Mouse (Mus musculus) midbrain, embryonic 13.5 days (tissue): ENCODE results near the gene Pak6. TPM values are rescaled to one million over a fixed set of nuclear protein-coding genes. Genes with fewer than 3 reads are reported as not detected.

Experiments
- ATAC-seq: fragments of 200-750 bp; cut with Nextera tagmentation; 2 replicates; pipeline ENCODE4 v1.8.0; 2017; ENCODE audit warnings: mild to moderate bottlenecking, moderate TSS enrichment, moderate library complexity
- H3K27ac ChIP-seq: fragments of 300-500 bp; sonication (generic); 2 replicates; pipeline ENCODE4 v1.5.1; 2015; ENCODE audit warnings: inconsistent platforms, mild to moderate bottlenecking, moderate library complexity
- H3K27me3 ChIP-seq: fragments of 300-500 bp; sonication (generic); 2 replicates; pipeline ENCODE4 v1.6.1; 2015; ENCODE audit warnings: mild to moderate bottlenecking, inconsistent platforms
- H3K36me3 ChIP-seq: fragments of 300-500 bp; sonication (generic); 2 replicates; pipeline ENCODE4 v1.6.1; 2015; ENCODE audit warnings: mild to moderate bottlenecking, inconsistent platforms
- H3K4me1 ChIP-seq: fragments of 300-500 bp; sonication (generic); replicated peaks from 2 replicates; pipeline ENCODE4 v1.6.1; 2015; ENCODE audit warnings: inconsistent platforms
- H3K4me2 ChIP-seq: fragments of 300-500 bp; sonication (generic); replicated peaks from 2 replicates; pipeline ENCODE4 v1.6.1; 2015; ENCODE audit warnings: moderate library complexity, mild to moderate bottlenecking, inconsistent platforms
- H3K4me3 ChIP-seq: fragments of 300-500 bp; sonication (generic); replicated peaks from 2 replicates; pipeline ENCODE4 v1.5.1; 2015; ENCODE audit warnings: mild to moderate bottlenecking, inconsistent platforms
- H3K9ac ChIP-seq: fragments of 300-500 bp; sonication (generic); replicated peaks from 2 replicates; pipeline ENCODE4 v1.6.1; 2015; ENCODE audit warnings: mild to moderate bottlenecking, inconsistent platforms
- H3K9me3 ChIP-seq: fragments of 300-500 bp; sonication (generic); 2 replicates; pipeline ENCODE4 v1.6.1; 2016; ENCODE audit warnings: mild to moderate bottlenecking, inconsistent platforms
- WGBS: fragments of 180-500 bp; shearing (Covaris S2); methylation state at CpG from one replicate; pipeline ENCODE4 v1.1.7; 2015; 5-methylcytosine and 5-hydroxymethylcytosine counted together
- polyA plus RNA-seq: library from polyadenylated mRNA; unstranded; fragments of >200 nt; fragmentation: Nextera tagmentation; extraction: Ambion mirVana; gene quantifications from 2 replicates; pipeline ENCODE4 v1.2.1, GENCODE M21; 2015

Gene Pak6
- 20.1 and 21.1 TPM in 2 replicates for polyA plus RNA-seq

GRCm38 (mm10) chr2:118662902-118663803, at the start of gene Pak6:
Gene Pak6 (plus strand): TSS chr2:118663303.
- ATAC-seq: peak; percentile 63
- peak within 1 kb of the TSS; percentile 81 for H3K9ac ChIP-seq
- peaks cover 56% of the 10 kb centered on the region for H3K4me1 ChIP-seq

DNA sequence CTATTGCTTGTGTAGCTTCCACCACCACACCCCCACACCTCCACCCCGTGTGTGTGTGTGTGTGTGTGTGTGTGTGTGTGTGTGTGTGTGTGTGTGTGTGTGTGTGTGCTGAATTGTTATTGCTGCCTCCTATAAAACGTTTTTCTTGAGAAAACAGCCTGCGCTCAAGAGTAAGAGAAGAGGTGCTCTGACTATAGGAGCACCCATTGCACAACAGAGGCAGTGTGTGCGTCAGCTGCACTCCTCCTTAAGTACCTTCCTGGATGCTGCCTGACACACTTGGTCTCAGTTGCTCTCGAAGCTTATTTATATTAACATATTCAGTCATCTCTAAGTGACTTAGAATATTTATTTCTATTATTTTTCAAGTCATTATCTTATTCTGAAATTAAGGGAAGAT, 45.1 kb upstream of the Pak6 start:
- no peak for ATAC-seq
- H3K27ac ChIP-seq: no peak overlapping the region
- peaks cover 66% of the 10 kb centered on the region for H3K36me3 ChIP-seq
- no peaks in the 10 kb centered on the region for H3K9me3 ChIP-seq
- no peak overlapping the region for H3K4me3 ChIP-seq
- no peaks in the 10 kb centered on the region for H3K4me1 ChIP-seq
- H3K9ac ChIP-seq: no peak overlapping the region
- H3K27me3 ChIP-seq: no peaks in the 10 kb centered on the region
- H3K4me2 ChIP-seq: no peak overlapping the region
- 96% methylated on average over 5 of the region's 5 CpGs for WGBS

More at GRCm38 (mm10) chr2:118662902-118663803, at the start of gene Pak6:
- WGBS: 2% methylated on average over 37 of the region's 37 CpGs
- H3K4me3 ChIP-seq: peak within 1 kb of the TSS; percentile 56
- H3K4me2 ChIP-seq: peak within 1 kb of the TSS; percentile 83
- H3K9me3 ChIP-seq: no peaks in the 10 kb centered on the region
- peaks cover 16% of the 10 kb centered on the region; the same call in 1 of the 2 replicates for H3K27me3 ChIP-seq
- H3K27ac ChIP-seq: peak within 1 kb of the TSS; percentile 64
- no peaks in the 10 kb centered on the region for H3K36me3 ChIP-seq

- Histone ChIP-seq H3K9ac (no peak overlapping the region), H3K9me3 (no peaks in the 10 kb centered on the region), H3K4me1 (no peaks in the 10 kb centered on the region), H3K4me3 (no peak overlapping the region), H3K36me3 (peaks cover 57% of the 10 kb centered on the region), H3K4me2 (no peak overlapping the region), H3K27ac (no peak overlapping the region), H3K27me3 (no peaks in the 10 kb centered on the region)
- 73% methylated on average over 2 of the region's 2 CpGs for WGBS
- ATAC-seq: no peak
Measured at GRCm38 (mm10) chr2:118620101-118620500, 43.0 kb upstream of the Pak6 start.

DNA sequence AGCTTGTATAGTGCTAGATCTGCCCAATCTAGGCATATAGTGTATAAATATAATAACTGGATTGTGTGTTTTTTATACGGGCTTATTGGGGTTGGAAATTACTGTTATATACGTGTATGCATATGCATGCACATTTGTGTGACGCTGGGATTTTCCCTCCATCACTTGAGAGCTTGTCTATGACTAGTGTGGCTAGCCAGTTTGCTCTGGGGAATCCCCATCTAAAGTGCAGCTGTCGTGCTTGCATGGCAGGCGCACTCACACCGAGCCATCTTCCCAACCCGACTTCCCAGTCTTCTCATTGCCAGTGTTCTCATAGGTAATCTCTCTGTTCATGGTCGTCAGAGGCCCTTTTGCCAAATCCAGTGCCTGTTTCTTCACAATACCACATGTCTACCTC, 42.5 kb upstream of the Pak6 start:
- Histone ChIP-seq H3K4me1 (no peaks in the 10 kb centered on the region), H3K9ac (no peak overlapping the region), H3K27me3 (no peaks in the 10 kb centered on the region), H3K4me2 (no peak overlapping the region), H3K4me3 (no peak overlapping the region), H3K36me3 (peaks cover 51% of the 10 kb centered on the region), H3K27ac (no peak overlapping the region), H3K9me3 (no peaks in the 10 kb centered on the region)
- no peak for ATAC-seq
- WGBS: 87% methylated on average over 8 of the region's 8 CpGs

GRCm38 (mm10) chr2:118629276-118629675, 33.8 kb upstream of the Pak6 start:
- H3K36me3 ChIP-seq: peaks cover 34% of the 10 kb centered on the region
- no peak overlapping the region for H3K9ac ChIP-seq
- WGBS: 94% methylated on average over 6 of the region's 6 CpGs
- H3K4me3 ChIP-seq: no peak overlapping the region
- H3K9me3 ChIP-seq: no peaks in the 10 kb centered on the region
- no peak for ATAC-seq
- H3K4me2 ChIP-seq: no peak overlapping the region
- H3K4me1 ChIP-seq: no peaks in the 10 kb centered on the region
- H3K27ac ChIP-seq: no peak overlapping the region
- no peaks in the 10 kb centered on the region for H3K27me3 ChIP-seq

- Histone ChIP-seq H3K36me3 (peaks cover 38% of the 10 kb centered on the region), H3K27me3 (no peaks in the 10 kb centered on the region), H3K9me3 (no peaks in the 10 kb centered on the region), H3K4me1 (no peaks in the 10 kb centered on the region), H3K4me2 (no peak overlapping the region), H3K27ac (no peak overlapping the region), H3K9ac (no peak overlapping the region), H3K4me3 (no peak overlapping the region)
- WGBS: 43% methylated on average over 5 of the region's 5 CpGs
- ATAC-seq: no peak
Measured at GRCm38 (mm10) chr2:118633441-118633840, 29.7 kb upstream of the Pak6 start.

DNA sequence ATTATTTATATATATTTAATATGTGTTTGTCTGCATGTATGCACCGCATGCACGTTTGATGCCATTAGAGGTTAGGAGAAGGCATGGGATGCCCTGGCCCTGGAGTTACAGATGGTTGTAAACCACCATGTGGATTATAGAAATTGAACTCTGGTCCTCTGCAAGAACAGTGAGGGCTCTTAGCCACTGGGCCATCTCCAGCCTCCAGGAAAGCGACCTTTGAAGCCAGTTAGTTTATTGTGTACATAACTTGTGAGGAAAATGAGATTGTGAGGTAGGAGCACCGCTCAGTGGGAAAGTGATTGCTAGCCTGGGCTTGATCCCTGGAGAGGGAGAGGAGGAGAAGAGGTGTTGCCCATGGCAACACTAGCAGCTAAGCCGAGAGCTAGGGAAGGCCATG, 25.8 kb upstream of the Pak6 start:
- ATAC-seq: no peak
- no peaks in the 10 kb centered on the region for H3K4me1 ChIP-seq
- peaks cover 39% of the 10 kb centered on the region for H3K36me3 ChIP-seq
- H3K9me3 ChIP-seq: no peaks in the 10 kb centered on the region
- H3K9ac ChIP-seq: no peak overlapping the region
- H3K27ac ChIP-seq: no peak overlapping the region
- WGBS: 69% methylated on average over 5 of the region's 5 CpGs
- no peak overlapping the region for H3K4me2 ChIP-seq
- H3K27me3 ChIP-seq: no peaks in the 10 kb centered on the region
- no peak overlapping the region for H3K4me3 ChIP-seq

DNA sequence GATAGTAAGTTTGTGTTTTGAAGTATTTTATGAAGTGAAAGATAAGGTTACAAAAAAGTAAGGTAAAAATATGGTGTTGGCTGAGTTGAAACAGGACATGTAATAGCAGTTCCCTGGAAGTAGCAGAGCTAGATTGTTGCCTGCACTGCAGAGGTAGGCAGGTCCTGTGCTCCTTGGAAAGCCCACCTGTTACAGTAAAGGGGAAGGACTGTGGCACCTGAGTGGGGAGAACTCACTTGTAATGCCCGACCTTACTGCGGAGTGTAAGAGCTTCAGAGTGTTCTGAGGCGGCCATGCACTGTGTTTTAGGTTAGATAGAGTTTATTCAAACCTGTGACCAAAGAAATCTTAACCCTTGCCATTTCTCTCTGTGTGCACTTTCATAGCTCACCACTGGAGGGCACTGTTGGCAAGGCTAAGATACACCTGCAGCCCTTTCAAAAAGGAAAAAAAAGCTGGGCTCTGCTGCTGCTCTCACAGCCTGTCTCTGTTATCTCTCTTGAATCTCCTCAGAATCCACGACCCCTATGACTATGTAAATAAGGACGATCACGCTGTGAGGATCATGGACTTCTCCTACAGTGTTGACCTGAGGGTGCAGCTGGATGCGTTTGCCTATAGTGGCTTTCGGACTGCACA, 25.1 kb upstream of the Pak6 start:
- Histone ChIP-seq H3K4me1 (no peaks in the 10 kb centered on the region), H3K27ac (no peak overlapping the region), H3K27me3 (no peaks in the 10 kb centered on the region), H3K36me3 (peaks cover 37% of the 10 kb centered on the region), H3K9ac (no peak overlapping the region), H3K4me2 (no peak overlapping the region), H3K4me3 (no peak overlapping the region), H3K9me3 (no peaks in the 10 kb centered on the region)
- WGBS: 41% methylated on average over 8 of the region's 8 CpGs
- peak; percentile 83 for ATAC-seq

- H3K4me2 ChIP-seq: no peak overlapping the region
- no peak overlapping the region for H3K27ac ChIP-seq
- H3K9ac ChIP-seq: no peak overlapping the region
- H3K4me1 ChIP-seq: no peaks in the 10 kb centered on the region
- no peaks in the 10 kb centered on the region for H3K27me3 ChIP-seq
- WGBS: 96% methylated on average over 8 of the region's 8 CpGs
- no peak overlapping the region for H3K4me3 ChIP-seq
- ATAC-seq: peak; percentile 26; the same call in 1 of the 2 replicates
- H3K36me3 ChIP-seq: peaks cover 39% of the 10 kb centered on the region
- H3K9me3 ChIP-seq: no peaks in the 10 kb centered on the region
Measured at GRCm38 (mm10) chr2:118638686-118639085, 24.4 kb upstream of the Pak6 start.

- no peak for ATAC-seq
Measured at GRCm38 (mm10) chr2:118641147-118641546, 22.0 kb upstream of the Pak6 start.

DNA sequence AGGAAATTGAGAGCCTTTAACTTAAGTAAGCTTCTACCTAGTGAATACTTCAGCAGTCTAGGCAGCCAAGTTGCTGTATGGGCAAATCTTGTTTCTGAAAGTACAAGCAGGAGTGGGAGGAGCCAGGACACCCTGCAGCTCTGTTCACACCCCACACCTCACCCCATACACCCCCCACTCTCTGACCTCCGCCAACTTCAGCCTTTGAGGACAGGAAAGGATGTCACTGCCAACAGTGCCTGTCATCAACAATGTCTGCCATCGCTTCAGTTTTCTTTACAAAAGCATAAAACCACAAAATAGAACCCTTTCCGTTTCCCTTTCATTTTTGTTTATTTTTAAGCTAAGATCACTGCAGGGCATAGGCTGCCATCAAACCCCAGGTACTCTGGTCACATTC, 20.7 kb upstream of the Pak6 start:
- H3K27ac ChIP-seq: no peak overlapping the region
- H3K9me3 ChIP-seq: no peaks in the 10 kb centered on the region
- H3K4me1 ChIP-seq: no peaks in the 10 kb centered on the region
- no peaks in the 10 kb centered on the region for H3K27me3 ChIP-seq
- ATAC-seq: no peak
- H3K4me2 ChIP-seq: no peak overlapping the region
- 83% methylated on average over 3 of the region's 3 CpGs for WGBS
- no peak overlapping the region for H3K9ac ChIP-seq
- peaks cover 37% of the 10 kb centered on the region for H3K36me3 ChIP-seq
- H3K4me3 ChIP-seq: no peak overlapping the region

More at GRCm38 (mm10) chr2:118641147-118641546, 22.0 kb upstream of the Pak6 start:
- H3K4me3 ChIP-seq: no peak overlapping the region
- no peaks in the 10 kb centered on the region for H3K4me1 ChIP-seq
- no peak overlapping the region for H3K4me2 ChIP-seq
- peaks cover 41% of the 10 kb centered on the region for H3K36me3 ChIP-seq
- 52% methylated on average over 2 of the region's 2 CpGs for WGBS
- no peaks in the 10 kb centered on the region for H3K27me3 ChIP-seq
- no peaks in the 10 kb centered on the region for H3K9me3 ChIP-seq
- no peak overlapping the region for H3K27ac ChIP-seq
- H3K9ac ChIP-seq: no peak overlapping the region

DNA sequence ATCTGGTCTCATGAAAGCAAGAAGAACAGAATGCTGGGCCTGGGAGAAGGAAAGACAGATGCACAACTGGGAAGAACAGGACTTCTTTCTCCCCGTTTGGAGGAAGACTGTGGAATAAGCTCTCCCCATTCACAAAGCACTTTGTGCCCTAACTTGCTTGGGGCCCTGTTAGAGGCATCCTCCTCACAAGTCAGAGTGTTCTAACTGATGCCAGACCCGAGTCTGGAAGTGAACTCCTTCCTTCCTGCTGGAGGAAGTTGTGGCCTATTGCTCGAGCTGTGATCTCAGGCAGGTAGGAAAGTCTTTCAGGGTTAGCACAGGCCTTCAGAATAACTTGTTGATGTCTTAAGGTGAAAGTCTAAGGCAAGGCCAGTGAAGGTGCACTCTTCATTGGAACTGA, 20.2 kb upstream of the Pak6 start:
- 75% methylated on average over 3 of the region's 3 CpGs for WGBS
- H3K36me3 ChIP-seq: peaks cover 37% of the 10 kb centered on the region
- no peak for ATAC-seq

More for the DNA sequence above, 20.2 kb upstream of the Pak6 start:
- H3K27ac ChIP-seq: no peak overlapping the region
- H3K4me1 ChIP-seq: no peaks in the 10 kb centered on the region
- H3K9me3 ChIP-seq: no peaks in the 10 kb centered on the region
- no peak overlapping the region for H3K4me3 ChIP-seq
- no peaks in the 10 kb centered on the region for H3K27me3 ChIP-seq
- no peak overlapping the region for H3K4me2 ChIP-seq
- no peak overlapping the region for H3K9ac ChIP-seq
